Mouse (Mus musculus) T-helper 2 cell (primary cell): ENCODE results near the gene Tbx2.

Experiments used
- in situ Hi-C: fragments of 300-600 bp; cut with MboI, MseI; formaldehyde crosslinking; loops from one replicate; pipeline ENCODE4 v1.15.1; 2025; ENCODE audit warnings: high pct_unique_total_duplicates

Tbx2 gene

GRCm38 (mm10) chr11:85832231-85832924, at the start of gene Tbx2:
TSS of gene Tbx2 (plus strand) at chr11:85832551.
- in situ Hi-C loops, result no loop called here

GRCm38 (mm10) chr11:85786113-85786718, 46.1 kb upstream of the Tbx2 start:
- in situ Hi-C loops, result no loop called here

GRCm38 (mm10) chr11:85789750-85790149, 42.6 kb upstream of the Tbx2 start:
- in situ Hi-C loops, result no loop called here

GRCm38 (mm10) chr11:85790267-85790666, 42.1 kb upstream of the Tbx2 start:
- in situ Hi-C loops, result no loop called here

- in situ Hi-C loops, result no loop called here
These were observed 41.1 kb upstream of the Tbx2 start for GRCm38 (mm10) chr11:85791212-85791611.

- in situ Hi-C loops, result no loop called here
These were observed 39.7 kb upstream of the Tbx2 start for GRCm38 (mm10) chr11:85792534-85793215.

GRCm38 (mm10) chr11:85799456-85799855, 32.9 kb upstream of the Tbx2 start:
- in situ Hi-C loops, result no loop called here

GRCm38 (mm10) chr11:85799856-85800255, 32.5 kb upstream of the Tbx2 start:
- in situ Hi-C loops, result no loop called here

GRCm38 (mm10) chr11:85800380-85800779, 32.0 kb upstream of the Tbx2 start:
- in situ Hi-C loops, result no loop called here

- in situ Hi-C loops, result no loop called here
These were observed 28.3 kb upstream of the Tbx2 start for GRCm38 (mm10) chr11:85804048-85804447.

- in situ Hi-C loops, result no loop called here
These were observed 26.6 kb upstream of the Tbx2 start for GRCm38 (mm10) chr11:85805779-85806178.

- in situ Hi-C loops, result no loop called here
These were observed 25.0 kb upstream of the Tbx2 start for GRCm38 (mm10) chr11:85807353-85807752.

- in situ Hi-C loops, result no loop called here
These were observed 21.1 kb upstream of the Tbx2 start for GRCm38 (mm10) chr11:85811229-85811628.

- in situ Hi-C loops, result no loop called here
These were observed 20.7 kb upstream of the Tbx2 start for GRCm38 (mm10) chr11:85811676-85812075.

GRCm38 (mm10) chr11:85812201-85812966, 20.0 kb upstream of the Tbx2 start:
- in situ Hi-C loops, result no loop called here

- in situ Hi-C loops, result no loop called here
These were observed 17.7 kb upstream of the Tbx2 start for GRCm38 (mm10) chr11:85814678-85815077.

- in situ Hi-C loops, result no loop called here
These were observed 15.9 kb upstream of the Tbx2 start for GRCm38 (mm10) chr11:85816471-85816870.

GRCm38 (mm10) chr11:85818401-85818800, 13.9 kb upstream of the Tbx2 start:
- in situ Hi-C loops, result no loop called here

GRCm38 (mm10) chr11:85820959-85821358, 11.4 kb upstream of the Tbx2 start:
- in situ Hi-C loops, result loop anchor here (10.0 kb wide), 1 partner anchor 296 kb away; no protein-coding TSS in a partner anchor

GRCm38 (mm10) chr11:85821659-85822058, 10.7 kb upstream of the Tbx2 start:
- in situ Hi-C loops, result loop anchor here (10.0 kb wide), 1 partner anchor 297 kb away; no protein-coding TSS in a partner anchor

- in situ Hi-C loops, result loop anchor here (10.0 kb wide), 1 partner anchor 298 kb away; no protein-coding TSS in a partner anchor
These were observed 9.2 kb upstream of the Tbx2 start for GRCm38 (mm10) chr11:85823181-85823580.

- in situ Hi-C loops, result loop anchor here (10.0 kb wide), 1 partner anchor 299 kb away; no protein-coding TSS in a partner anchor
These were observed 8.6 kb upstream of the Tbx2 start for GRCm38 (mm10) chr11:85823794-85824193.
